Mouse (Mus musculus) heart, postnatal 0 days (tissue): Measurements from ENCODE around the gene Exoc5.

ENCODE experiments used
- CTCF ChIP-seq: IDR thresholded peaks from 2 replicates; pipeline ENCODE4 v1.5.1; 2016; ENCODE audit warnings: antibody characterized with exemption, control low read depth, low read depth
- EP300 ChIP-seq: IDR thresholded peaks from 2 replicates; pipeline ENCODE4 v1.6.1; 2016; ENCODE audit warnings: antibody characterized with exemption, low read depth

GRCm38 (mm10) chr14:49045610-49046009 is 20.8 kb downstream of the Exoc5 start:
- no peak for TF ChIP-seq EP300
- TF ChIP-seq CTCF: no peak
